In genomic region chr15:100728586-100728985, GRCm38 (mm10) we compare ENCODE assay signal across 8 mouse cellular contexts. TPM values are rescaled to one million over a fixed set of nuclear protein-coding genes. Genes with fewer than 3 reads are reported as not detected.
DNase-seq lines count a peak whose midpoint lies in the region; ATAC-seq and TF ChIP-seq lines count a peak whose summit lies in the region.

No protein-coding gene starts in this region.

- H3K27me3 ChIP-seq in liver, adult 2 months (ENCODE audit: control insufficient read depth, insufficient read depth, low read length): peaks cover 10% of the 10 kb centered on the region
- peaks cover 52% of the 10 kb centered on the region for H3K27me3 ChIP-seq in embryonic facial prominence, embryonic 12.5 days
- H3K27me3 ChIP-seq in limb, embryonic 13.5 days: peaks cover 64% of the 10 kb centered on the region
- H3K27me3 ChIP-seq in neural tube, embryonic 15.5 days (replicated peaks): peaks cover 53% of the 10 kb centered on the region

- H3K36me3 ChIP-seq in liver, adult 2 months (ENCODE audit: control insufficient read depth, insufficient read depth, low read length): no peaks in the 10 kb centered on the region
- H3K36me3 ChIP-seq in embryonic facial prominence, embryonic 12.5 days: no peaks in the 10 kb centered on the region
- H3K36me3 ChIP-seq in limb, embryonic 13.5 days: no peaks in the 10 kb centered on the region
- H3K36me3 ChIP-seq in neural tube, embryonic 15.5 days: no peaks in the 10 kb centered on the region

- TF ChIP-seq CTCF in liver, adult 2 months (IDR thresholded peaks at IDR 0.05; ENCODE audit: low read depth, low read length): no peak

- no peaks in the 10 kb centered on the region for H3K4me1 ChIP-seq in liver, adult 2 months (ENCODE audit: control insufficient read depth, insufficient read depth, low read length)
- peaks cover 11% of the 10 kb centered on the region; the same call in 1 of the 2 replicates for H3K4me1 ChIP-seq in embryonic facial prominence, embryonic 12.5 days
- peaks cover 10% of the 10 kb centered on the region for H3K4me1 ChIP-seq in limb, embryonic 13.5 days
- H3K4me1 ChIP-seq in neural tube, embryonic 15.5 days: peaks cover 12% of the 10 kb centered on the region

- no peak for ATAC-seq in embryonic facial prominence, embryonic 12.5 days (ENCODE audit: insufficient number of reproducible peaks, insufficient read depth, low FRiP score, low TSS enrichment)
- ATAC-seq in limb, embryonic 13.5 days (ENCODE audit: low FRiP score, low read depth): no peak
- ATAC-seq in neural tube, embryonic 15.5 days (ENCODE audit: low FRiP score): no peak

- H3K9ac ChIP-seq in liver, adult 2 months (ENCODE audit: low read depth, low read length): no peak overlapping the region; the same call in none of the 2 replicates
- H3K9ac ChIP-seq in embryonic facial prominence, embryonic 12.5 days: no peak overlapping the region
- H3K9ac ChIP-seq in limb, embryonic 13.5 days: peak overlapping the region; percentile 45; the same call in 1 of the 2 replicates
- peak overlapping the region; percentile 23; the same call in 1 of the 2 replicates for H3K9ac ChIP-seq in neural tube, embryonic 15.5 days (replicated peaks)

- WGBS in liver, adult 2 months: 55% methylated on average over 9 of the region's 9 CpGs
- 26% methylated on average over 9 of the region's 9 CpGs for WGBS in embryonic facial prominence, embryonic 12.5 days
- WGBS in limb, embryonic 13.5 days: 29% methylated on average over 9 of the region's 9 CpGs
- 19% methylated on average over 9 of the region's 9 CpGs for WGBS in neural tube, embryonic 15.5 days

- H3K9me3 ChIP-seq in embryonic facial prominence, embryonic 12.5 days: no peaks in the 10 kb centered on the region
- H3K9me3 ChIP-seq in limb, embryonic 13.5 days: no peaks in the 10 kb centered on the region
- no peaks in the 10 kb centered on the region for H3K9me3 ChIP-seq in neural tube, embryonic 15.5 days (replicated peaks)

- no peak for DNase-seq in liver, adult 2 months (ENCODE audit: extremely low read depth, low read depth, low spot score)
- no peak for DNase-seq in liver
- DNase-seq in left cerebral cortex, adult 8-10 months (ENCODE audit: low spot score in 2 of 2): no peak
- DNase-seq in left cerebral cortex, adult 9 months (ENCODE audit: low spot score in 2 of 2): no peak
- no peak for DNase-seq in left cerebral cortex, adult 11 months (ENCODE audit: low spot score)

- no peaks in the 10 kb centered on the region for H3K79me2 ChIP-seq in liver, adult 2 months (ENCODE audit: control insufficient read depth, insufficient read depth, low read length)

- no peak for TF ChIP-seq POLR2A in liver, adult 2 months (IDR thresholded peaks at IDR 0.05; ENCODE audit: extremely low read depth, insufficient read depth, low read length)

- no peak overlapping the region for H3K27ac ChIP-seq in liver, adult 2 months (replicated peaks; ENCODE audit: insufficient read depth, low read depth, low read length)
- H3K27ac ChIP-seq in embryonic facial prominence, embryonic 12.5 days: no peak overlapping the region
- H3K27ac ChIP-seq in limb, embryonic 13.5 days: no peak overlapping the region
- H3K27ac ChIP-seq in neural tube, embryonic 15.5 days (replicated peaks): no peak overlapping the region

- H3K4me3 ChIP-seq in liver, adult 2 months (ENCODE audit: insufficient read depth, low read depth, low read length): peak overlapping the region; percentile 43
- peak overlapping the region; percentile 39 for H3K4me3 ChIP-seq in embryonic facial prominence, embryonic 12.5 days
- H3K4me3 ChIP-seq in limb, embryonic 13.5 days: peak overlapping the region; percentile 42
- peak overlapping the region; percentile 35 for H3K4me3 ChIP-seq in neural tube, embryonic 15.5 days (replicated peaks)

- H3K4me2 ChIP-seq in embryonic facial prominence, embryonic 12.5 days (replicated peaks): peak overlapping the region; percentile 62
- H3K4me2 ChIP-seq in limb, embryonic 13.5 days (replicated peaks): peak overlapping the region; percentile 63
- H3K4me2 ChIP-seq in neural tube, embryonic 15.5 days: peak overlapping the region; percentile 58

RNA-seq across cellular contexts. Expression of gene Galnt6, which starts 0.6 kb away (rescaled TPM):
- 0.46 and 0.87 TPM in 2 replicates for total RNA-seq in liver, adult 2 months (2014; rRNA removed)
- 0.20 and 0.42 TPM in 2 replicates for polyA plus RNA-seq in liver, adult 2 months (2012; rRNA removed)
- polyA plus RNA-seq in embryonic facial prominence, embryonic 12.5 days (2016; fragmentation: Nextera tagmentation; extraction: Ambion mirVana): 0.39 and 0.40 TPM in 2 replicates
- polyA plus RNA-seq in limb, embryonic 13.5 days (2015; fragmentation: Nextera tagmentation; extraction: Ambion mirVana): 0.65 and 1.1 TPM in 2 replicates
- polyA plus RNA-seq in neural tube, embryonic 15.5 days (2015; fragmentation: Nextera tagmentation; extraction: Ambion mirVana): 0.33 and 1.5 TPM in 2 replicates
- total RNA-seq in left cerebral cortex, adult 8-10 months (2022): 10 to 100 TPM; 12.4 to 15.1 (median 14.4) TPM

RNA-seq across cellular contexts. Expression of gene Slc4a8, which starts 33.0 kb away (rescaled TPM):
- 0.18 and 1.1 TPM in 2 replicates for total RNA-seq in liver, adult 2 months (2014; rRNA removed)
- 0.16 and 0.29 TPM in 2 replicates for polyA plus RNA-seq in liver, adult 2 months (2012; rRNA removed)
- polyA plus RNA-seq in embryonic facial prominence, embryonic 12.5 days (2016; fragmentation: Nextera tagmentation; extraction: Ambion mirVana): 7.3 and 8.4 TPM in 2 replicates
- 4.8 and 4.9 TPM in 2 replicates for polyA plus RNA-seq in limb, embryonic 13.5 days (2015; fragmentation: Nextera tagmentation; extraction: Ambion mirVana)
- polyA plus RNA-seq in neural tube, embryonic 15.5 days (2015; fragmentation: Nextera tagmentation; extraction: Ambion mirVana): 20.9 and 25.9 TPM in 2 replicates
- total RNA-seq in left cerebral cortex, adult 8-10 months (2022): 10 to 100 TPM; 60.5 to 73.8 (median 69.8) TPM

RNA-seq across cellular contexts. Expression of gene Cela1, which starts 40.9 kb away (rescaled TPM):
- 54.6 and 199 TPM in 2 replicates for total RNA-seq in liver, adult 2 months (2014; rRNA removed)
- 58.3 and 69.1 TPM in 2 replicates for polyA plus RNA-seq in liver, adult 2 months (2012; rRNA removed)
- polyA plus RNA-seq in embryonic facial prominence, embryonic 12.5 days (2016; fragmentation: Nextera tagmentation; extraction: Ambion mirVana): 1.1 and 2.4 TPM in 2 replicates
- polyA plus RNA-seq in limb, embryonic 13.5 days (2015; fragmentation: Nextera tagmentation; extraction: Ambion mirVana): 2.1 TPM in 2 replicates
- polyA plus RNA-seq in neural tube, embryonic 15.5 days (2015; fragmentation: Nextera tagmentation; extraction: Ambion mirVana): 3.1 and 5.8 TPM in 2 replicates
- 1 to 10 TPM; 1.7 to 5.8 (median 4.5) TPM for total RNA-seq in left cerebral cortex, adult 8-10 months (2022)

RNA-seq across cellular contexts. Expression of gene Bin2, which starts 59.2 kb away (rescaled TPM):
- total RNA-seq in liver, adult 2 months (2014; rRNA removed): 1.0 and 4.0 TPM in 2 replicates
- polyA plus RNA-seq in liver, adult 2 months (2012; rRNA removed): 1.4 and 4.0 TPM in 2 replicates
- 2.2 and 2.4 TPM in 2 replicates for polyA plus RNA-seq in embryonic facial prominence, embryonic 12.5 days (2016; fragmentation: Nextera tagmentation; extraction: Ambion mirVana)
- polyA plus RNA-seq in limb, embryonic 13.5 days (2015; fragmentation: Nextera tagmentation; extraction: Ambion mirVana): 2.1 and 2.4 TPM in 2 replicates
- 2.6 and 11.0 TPM in 2 replicates for polyA plus RNA-seq in neural tube, embryonic 15.5 days (2015; fragmentation: Nextera tagmentation; extraction: Ambion mirVana)
- 10 to 100 TPM in 1 of 4 experiments, 1 to 10 TPM in 3; 6.8 to 10.0 (median 7.6) TPM for total RNA-seq in left cerebral cortex, adult 8-10 months (2022)

Comparison
In these comparisons a context has a peak if more than half of its experiments do, and no peak if none do; other contexts are left out.
1. H3K9ac ChIP-seq: peak in limb, embryonic 13.5 days (single experiment) and neural tube, embryonic 15.5 days (single experiment); none in liver, adult 2 months (single experiment) and embryonic facial prominence, embryonic 12.5 days (single experiment).
2. Peak in every context shown above with its lines, with median percentiles within 50 percentile points of each other: H3K4me3 ChIP-seq and H3K4me2 ChIP-seq.